Mouse (Mus musculus) forebrain, embryonic 15.5 days (tissue): ENCODE measurements around the gene Taar2. TPM values are rescaled to one million over a fixed set of nuclear protein-coding genes. Genes with fewer than 3 reads are reported as not detected.

Source experiments
- ATAC-seq: fragments of 200-750 bp; cut with Nextera tagmentation; replicated peaks from 2 replicates; pipeline ENCODE4 v1.8.0; 2017; ENCODE audit warnings: mild to moderate bottlenecking, moderate TSS enrichment, moderate library complexity
- H3K27ac ChIP-seq: fragments of 300-500 bp; sonication (generic); replicated peaks from 2 replicates; pipeline ENCODE4 v1.5.1; 2015; ENCODE audit warnings: mild to moderate bottlenecking, inconsistent platforms
- H3K27me3 ChIP-seq: fragments of 300-500 bp; sonication (generic); 2 replicates; pipeline ENCODE4 v1.6.1; 2015; ENCODE audit warnings: inconsistent platforms
- H3K36me3 ChIP-seq: fragments of 300-500 bp; sonication (generic); 2 replicates; pipeline ENCODE4 v1.6.1; 2015; ENCODE audit warnings: mild to moderate bottlenecking, inconsistent platforms
- H3K4me1 ChIP-seq: fragments of 300-500 bp; sonication (generic); 2 replicates; pipeline ENCODE4 v1.6.1; 2015; ENCODE audit warnings: inconsistent platforms
- H3K4me2 ChIP-seq: fragments of 300-500 bp; sonication (generic); replicated peaks from 2 replicates; pipeline ENCODE4 v1.6.1; 2015; ENCODE audit warnings: mild to moderate bottlenecking, inconsistent platforms
- H3K4me3 ChIP-seq: fragments of 300-500 bp; sonication (generic); 2 replicates; pipeline ENCODE4 v1.5.1; 2015; ENCODE audit warnings: mild to moderate bottlenecking, inconsistent platforms
- H3K9ac ChIP-seq: fragments of 300-500 bp; sonication (generic); replicated peaks from 2 replicates; pipeline ENCODE4 v1.6.1; 2015; ENCODE audit warnings: mild to moderate bottlenecking, inconsistent platforms
- H3K9me3 ChIP-seq: fragments of 300-500 bp; sonication (generic); 2 replicates; pipeline ENCODE4 v1.6.1; 2016; ENCODE audit warnings: inconsistent platforms
- WGBS: fragments of 180-500 bp; shearing (Covaris S2); methylation state at CpG from one replicate; pipeline ENCODE4 v1.1.7; 2015; ENCODE audit warnings: mixed read lengths; 5-methylcytosine and 5-hydroxymethylcytosine counted together
- polyA plus RNA-seq: library from polyadenylated mRNA; unstranded; fragments of >200 nt; fragmentation: Nextera tagmentation; extraction: Ambion mirVana; gene quantifications from 2 replicates; pipeline ENCODE4 v1.2.1, GENCODE M21; 2015

Gene Taar2
- not detected in 2 replicates for polyA plus RNA-seq

- Histone ChIP-seq H3K4me3 (no peak within 1 kb of the TSS), H3K4me1 (no peaks in the 10 kb centered on the region), H3K4me2 (no peak within 1 kb of the TSS), H3K27me3 (no peaks in the 10 kb centered on the region), H3K36me3 (no peaks in the 10 kb centered on the region), H3K9ac (no peak within 1 kb of the TSS), H3K9me3 (no peaks in the 10 kb centered on the region), H3K27ac (no peak within 1 kb of the TSS)
- WGBS = 48% methylated on average over 6 of the region's 6 CpGs
- ATAC-seq = no peak
These were observed at the start of gene Taar2 for GRCm38 (mm10) chr10:23938312-23938711. Gene Taar2, plus strand, starts transcription at chr10:23938572.

- Histone ChIP-seq H3K9me3 (no peaks in the 10 kb centered on the region), H3K4me1 (no peaks in the 10 kb centered on the region), H3K9ac (no peak overlapping the region), H3K27me3 (no peaks in the 10 kb centered on the region), H3K27ac (no peak overlapping the region), H3K36me3 (no peaks in the 10 kb centered on the region), H3K4me3 (no peak overlapping the region), H3K4me2 (no peak overlapping the region)
- 98% methylated on average over 1 of the region's 1 CpGs for WGBS
- ATAC-seq = no peak
These were observed 45.4 kb upstream of the Taar2 start for GRCm38 (mm10) chr10:23892987-23893386.

- 43% methylated on average over 21 of the region's 21 CpGs for WGBS
- Histone ChIP-seq H3K4me3 (no peak within 1 kb of the TSS), H3K4me2 (peak within 1 kb of the TSS; percentile 24; the same call in 1 of the 2 replicates), H3K27me3 (no peaks in the 10 kb centered on the region), H3K9ac (no peak within 1 kb of the TSS), H3K4me1 (no peaks in the 10 kb centered on the region), H3K36me3 (no peaks in the 10 kb centered on the region), H3K27ac (no peak within 1 kb of the TSS), H3K9me3 (no peaks in the 10 kb centered on the region)
- no peak for ATAC-seq
These were observed 43.6 kb upstream of the Taar2 start, which contains the start of gene Vnn1 for GRCm38 (mm10) chr10:23894601-23895349. Gene Vnn1, plus strand, starts transcription at chr10:23894688.

- no peak overlapping the region for H3K9ac ChIP-seq
These were observed 43.0 kb upstream of the Taar2 start for GRCm38 (mm10) chr10:23895376-23895775.

GRCm38 (mm10) chr10:23901119-23901518 is 37.3 kb upstream of the Taar2 start:
- no peak overlapping the region for H3K27ac ChIP-seq
- H3K4me3 ChIP-seq = no peak overlapping the region
- ATAC-seq = peak; percentile 69
- H3K9me3 ChIP-seq = no peaks in the 10 kb centered on the region
- no peaks in the 10 kb centered on the region for H3K27me3 ChIP-seq
- H3K4me1 ChIP-seq = no peaks in the 10 kb centered on the region
- 10% methylated on average over 3 of the region's 3 CpGs for WGBS
- H3K36me3 ChIP-seq = no peaks in the 10 kb centered on the region
- no peak overlapping the region for H3K4me2 ChIP-seq
- no peak overlapping the region for H3K9ac ChIP-seq

More at GRCm38 (mm10) chr10:23895376-23895775, 43.0 kb upstream of the Taar2 start:
- Histone ChIP-seq H3K27me3 (no peaks in the 10 kb centered on the region), H3K4me3 (no peak overlapping the region), H3K27ac (no peak overlapping the region), H3K4me1 (no peaks in the 10 kb centered on the region), H3K9me3 (no peaks in the 10 kb centered on the region), H3K36me3 (no peaks in the 10 kb centered on the region), H3K4me2 (no peak overlapping the region)
- ATAC-seq = no peak
- WGBS = 84% methylated on average over 7 of the region's 7 CpGs

- H3K4me3 ChIP-seq = no peak overlapping the region
- H3K27ac ChIP-seq = no peak overlapping the region
- H3K9ac ChIP-seq = no peak overlapping the region
- no peaks in the 10 kb centered on the region for H3K36me3 ChIP-seq
- no peak for ATAC-seq
- no peak overlapping the region for H3K4me2 ChIP-seq
- WGBS = 80% methylated on average over 1 of the region's 1 CpGs
- H3K4me1 ChIP-seq = no peaks in the 10 kb centered on the region
- no peaks in the 10 kb centered on the region for H3K9me3 ChIP-seq
- H3K27me3 ChIP-seq = no peaks in the 10 kb centered on the region
These were observed 32.7 kb upstream of the Taar2 start for GRCm38 (mm10) chr10:23905661-23906060.

- H3K9ac ChIP-seq = no peak within 1 kb of the TSS
- no peak within 1 kb of the TSS for H3K27ac ChIP-seq
- H3K9me3 ChIP-seq = no peaks in the 10 kb centered on the region
- no peaks in the 10 kb centered on the region for H3K36me3 ChIP-seq
- H3K4me3 ChIP-seq = no peak within 1 kb of the TSS
- ATAC-seq = no peak
- no peaks in the 10 kb centered on the region for H3K27me3 ChIP-seq
- H3K4me2 ChIP-seq = no peak within 1 kb of the TSS
- 91% methylated on average over 4 of the region's 4 CpGs for WGBS
- no peaks in the 10 kb centered on the region for H3K4me1 ChIP-seq
These were observed 18.3 kb upstream of the Taar2 start, which contains the start of gene Taar1 for GRCm38 (mm10) chr10:23920056-23920455. Gene Taar1, plus strand, starts transcription at chr10:23920356.

GRCm38 (mm10) chr10:23922468-23922867 is 15.9 kb upstream of the Taar2 start:
- Histone ChIP-seq H3K27me3 (no peaks in the 10 kb centered on the region), H3K9me3 (no peaks in the 10 kb centered on the region), H3K4me2 (no peak overlapping the region), H3K27ac (no peak overlapping the region), H3K4me3 (no peak overlapping the region), H3K9ac (no peak overlapping the region), H3K4me1 (no peaks in the 10 kb centered on the region), H3K36me3 (no peaks in the 10 kb centered on the region)
- WGBS = 72% methylated on average over 3 of the region's 3 CpGs
- ATAC-seq = no peak

- 83% methylated on average over 2 of the region's 2 CpGs for WGBS
- Histone ChIP-seq H3K27ac (no peak overlapping the region), H3K4me2 (no peak overlapping the region), H3K4me3 (no peak overlapping the region), H3K4me1 (no peaks in the 10 kb centered on the region), H3K9ac (no peak overlapping the region), H3K9me3 (no peaks in the 10 kb centered on the region), H3K36me3 (no peaks in the 10 kb centered on the region), H3K27me3 (no peaks in the 10 kb centered on the region)
- ATAC-seq = no peak
These were observed 14.4 kb upstream of the Taar2 start for GRCm38 (mm10) chr10:23923941-23924340.

GRCm38 (mm10) chr10:23937613-23938012 is 759 bp upstream of the Taar2 start:
- Histone ChIP-seq H3K9ac (no peak overlapping the region), H3K4me3 (no peak overlapping the region), H3K27ac (no peak overlapping the region), H3K27me3 (no peaks in the 10 kb centered on the region), H3K4me1 (no peaks in the 10 kb centered on the region), H3K36me3 (no peaks in the 10 kb centered on the region), H3K9me3 (no peaks in the 10 kb centered on the region), H3K4me2 (no peak overlapping the region)
- no peak for ATAC-seq
- 40% methylated on average over 4 of the region's 4 CpGs for WGBS

GRCm38 (mm10) chr10:23942465-23942864 is 4.1 kb downstream of the Taar2 start:
- no peak for ATAC-seq
- no peak overlapping the region for H3K9ac ChIP-seq
- H3K4me3 ChIP-seq = no peak overlapping the region
- no peaks in the 10 kb centered on the region for H3K9me3 ChIP-seq
- H3K4me1 ChIP-seq = no peaks in the 10 kb centered on the region
- no peaks in the 10 kb centered on the region for H3K36me3 ChIP-seq
- no peak overlapping the region for H3K4me2 ChIP-seq
- 85% methylated on average over 5 of the region's 5 CpGs for WGBS
- H3K27me3 ChIP-seq = no peaks in the 10 kb centered on the region
- H3K27ac ChIP-seq = no peak overlapping the region

- H3K4me3 ChIP-seq = no peak overlapping the region
- 48% methylated on average over 7 of the region's 7 CpGs for WGBS
- no peak for ATAC-seq
- H3K9me3 ChIP-seq = no peaks in the 10 kb centered on the region
- H3K36me3 ChIP-seq = no peaks in the 10 kb centered on the region
- H3K4me1 ChIP-seq = no peaks in the 10 kb centered on the region
- no peaks in the 10 kb centered on the region for H3K27me3 ChIP-seq
- no peak overlapping the region for H3K4me2 ChIP-seq
- no peak overlapping the region for H3K9ac ChIP-seq
- H3K27ac ChIP-seq = no peak overlapping the region
These were observed 9.7 kb downstream of the Taar2 start for GRCm38 (mm10) chr10:23948026-23948425.
